Mouse (Mus musculus): ENCODE results near the gene Tmem52b.

The Tmem52b gene

GRCm38 (mm10) chr6:129530261-129530660 is 17.9 kb downstream of the Tmem52b start:
- no peak for DNase-seq (ENCODE audit: low read depth, low spot score)

GRCm38 (mm10) chr6:129532556-129532941 is 20.2 kb downstream of the Tmem52b start:
- peak; percentile 36 for DNase-seq (ENCODE audit: low read depth, low spot score)

GRCm38 (mm10) chr6:129532942-129533860 is 20.8 kb downstream of the Tmem52b start, which contains the start of gene Gabarapl1:
Gabarapl1 (plus strand) TSS chr6:129533160.
- peak; percentile 64 for DNase-seq (ENCODE audit: low read depth, low spot score)

- peak; percentile 43 for DNase-seq (ENCODE audit: low read depth, low spot score)
Measured at GRCm38 (mm10) chr6:129534057-129534456, 21.7 kb downstream of the Tmem52b start.

GRCm38 (mm10) chr6:129534627-129535190 is 22.4 kb downstream of the Tmem52b start:
- DNase-seq (ENCODE audit: low read depth, low spot score): no peak

GRCm38 (mm10) chr6:129535723-129536122 is 23.4 kb downstream of the Tmem52b start:
- DNase-seq (ENCODE audit: low read depth, low spot score): no peak

- no peak for DNase-seq (ENCODE audit: low read depth, low spot score)
Measured at GRCm38 (mm10) chr6:129538555-129538954, 26.2 kb downstream of the Tmem52b start.

GRCm38 (mm10) chr6:129541931-129542330 is 29.6 kb downstream of the Tmem52b start:
- no peak for DNase-seq (ENCODE audit: low read depth, low spot score)

- no peak for DNase-seq (ENCODE audit: low read depth, low spot score)
Measured at GRCm38 (mm10) chr6:129542540-129542939, 30.2 kb downstream of the Tmem52b start.

- DNase-seq (ENCODE audit: low read depth, low spot score): peak; percentile 35
Measured at GRCm38 (mm10) chr6:129543709-129544606, 31.6 kb downstream of the Tmem52b start.

GRCm38 (mm10) chr6:129547277-129547676 is 34.9 kb downstream of the Tmem52b start:
- no peak for DNase-seq (ENCODE audit: low read depth, low spot score)

- DNase-seq (ENCODE audit: low read depth, low spot score): no peak
Measured at GRCm38 (mm10) chr6:129548009-129548408, 35.7 kb downstream of the Tmem52b start.

GRCm38 (mm10) chr6:129557298-129558023 is 45.1 kb downstream of the Tmem52b start:
- DNase-seq (ENCODE audit: low read depth, low spot score): no peak

- peak; percentile 54 for DNase-seq (ENCODE audit: low read depth, low spot score)
Measured at GRCm38 (mm10) chr6:129558946-129559640, 46.7 kb downstream of the Tmem52b start.

GRCm38 (mm10) chr6:129559641-129560027 is 47.3 kb downstream of the Tmem52b start:
- no peak for DNase-seq (ENCODE audit: low read depth, low spot score)

GRCm38 (mm10) chr6:129565257-129565656 is 52.9 kb downstream of the Tmem52b start:
- no peak for DNase-seq (ENCODE audit: low read depth, low spot score)

Measured in CD4-positive helper T cell, adult 2 months (primary cell).